ENCODE assay signal across 22 mouse cellular contexts in genomic region chr7:131696889-131697288, GRCm38 (mm10).
A peak's percentile ranks its signal among the peaks of the same experiment; 100 is the strongest.
DNase-seq lines count a peak whose midpoint lies in the region; ATAC-seq lines count a peak whose summit lies in the region.
"Had no signal": no experiment of that assay in that cellular context is flagged by ENCODE, and none has a peak within 500 bp of the region (broad histone marks: within the 10 kb centered on the region; RNA-seq: fewer than 3 reads in every experiment).

No protein-coding gene starts in this region.

- peaks cover 46% of the 10 kb centered on the region for H3K27me3 ChIP-seq in forebrain, embryonic 13.5 days
- peaks cover 6% of the 10 kb centered on the region; the same call in 1 of the 2 replicates for H3K27me3 ChIP-seq in forebrain, embryonic 15.5 days
- H3K27me3 ChIP-seq in neural tube, embryonic 15.5 days (replicated peaks) = no peaks in the 10 kb centered on the region
- H3K27me3 ChIP-seq in embryonic facial prominence, embryonic 11.5 days (ENCODE audit: control insufficient read depth, insufficient read depth, low read length) = no peaks in the 10 kb centered on the region
- H3K27me3 ChIP-seq: limb, embryonic 13.5 days; liver, embryonic 15.5 days had no signal

- no peak overlapping the region for H3K4me2 ChIP-seq in forebrain, embryonic 13.5 days
- no peak overlapping the region for H3K4me2 ChIP-seq in forebrain, embryonic 15.5 days (replicated peaks)
- no peak overlapping the region for H3K4me2 ChIP-seq in neural tube, embryonic 15.5 days
- H3K4me2 ChIP-seq in embryonic facial prominence, embryonic 11.5 days (ENCODE audit: low read depth, low read length) = no peak overlapping the region
- H3K4me2 ChIP-seq: limb, embryonic 13.5 days; liver, embryonic 15.5 days had no signal

- H3K27ac ChIP-seq in forebrain, embryonic 13.5 days = no peak overlapping the region
- H3K27ac ChIP-seq in forebrain, embryonic 15.5 days (replicated peaks) = no peak overlapping the region
- no peak overlapping the region for H3K27ac ChIP-seq in neural tube, embryonic 15.5 days (replicated peaks)
- no peak overlapping the region for H3K27ac ChIP-seq in embryonic facial prominence, embryonic 11.5 days (replicated peaks; ENCODE audit: low read depth, low read length)
- H3K27ac ChIP-seq: heart, embryonic 10.5 days; hindbrain, postnatal 0 days; limb, embryonic 13.5 days; liver, embryonic 15.5 days; stomach, postnatal 0 days had no signal

- DNase-seq in neural tube, embryonic 10.5 days (ENCODE audit: extremely low spot score, low spot score) = peak; percentile 22
- DNase-seq in embryonic facial prominence, embryonic 11.5 days (ENCODE audit: low spot score) = peak; percentile 36
- DNase-seq in testis, postnatal 14 days (ENCODE audit: low spot score) = no peak
- no peak for DNase-seq in B cell, adult 2 months
- DNase-seq: cerebellum, adult 9-11 months; gastrocnemius, postnatal 36 days; heart, postnatal 10 days; kidney, adult 11 months; kidney, postnatal 25 days; layer of hippocampus, adult 9-11 months; lung, postnatal 10 days; right cerebral cortex, postnatal 25 days; thymus, postnatal 4 days had no signal

- WGBS in forebrain, embryonic 13.5 days = 8% methylated on average over 3 of the region's 3 CpGs
- 15% methylated on average over 3 of the region's 3 CpGs for WGBS in forebrain, embryonic 15.5 days
- 18% methylated on average over 3 of the region's 3 CpGs for WGBS in neural tube, embryonic 15.5 days
- WGBS in embryonic facial prominence, embryonic 11.5 days = 23% methylated on average over 3 of the region's 3 CpGs

- no peaks in the 10 kb centered on the region for H3K36me3 ChIP-seq in forebrain, embryonic 13.5 days (ENCODE audit: poor library complexity, severe bottlenecking)
- H3K36me3 ChIP-seq in forebrain, embryonic 15.5 days = no peaks in the 10 kb centered on the region
- H3K36me3 ChIP-seq in neural tube, embryonic 15.5 days = no peaks in the 10 kb centered on the region
- no peaks in the 10 kb centered on the region for H3K36me3 ChIP-seq in embryonic facial prominence, embryonic 11.5 days (replicated peaks; ENCODE audit: control insufficient read depth, insufficient read depth, low read depth, low read length)
- H3K36me3 ChIP-seq: heart, embryonic 10.5 days; limb, embryonic 13.5 days; liver, embryonic 15.5 days had no signal

- no peaks in the 10 kb centered on the region for H3K9me3 ChIP-seq in forebrain, embryonic 13.5 days (replicated peaks)
- H3K9me3 ChIP-seq in forebrain, embryonic 15.5 days = no peaks in the 10 kb centered on the region
- H3K9me3 ChIP-seq in neural tube, embryonic 15.5 days (replicated peaks) = no peaks in the 10 kb centered on the region
- H3K9me3 ChIP-seq in embryonic facial prominence, embryonic 11.5 days (replicated peaks; ENCODE audit: control insufficient read depth, low read length) = no peaks in the 10 kb centered on the region
- H3K9me3 ChIP-seq: heart, embryonic 10.5 days; limb, embryonic 13.5 days; liver, embryonic 15.5 days had no signal

- no peak overlapping the region for H3K9ac ChIP-seq in forebrain, embryonic 13.5 days
- H3K9ac ChIP-seq in forebrain, embryonic 15.5 days (replicated peaks) = no peak overlapping the region
- H3K9ac ChIP-seq in neural tube, embryonic 15.5 days (replicated peaks) = no peak overlapping the region
- H3K9ac ChIP-seq in embryonic facial prominence, embryonic 11.5 days (replicated peaks; ENCODE audit: low read length) = no peak overlapping the region
- H3K9ac ChIP-seq: limb, embryonic 13.5 days; liver, embryonic 15.5 days had no signal

- peak; percentile 27; the same call in 1 of the 2 replicates for ATAC-seq in forebrain, embryonic 13.5 days
- no peak for ATAC-seq in forebrain, embryonic 15.5 days (replicated peaks)
- no peak for ATAC-seq in neural tube, embryonic 15.5 days (ENCODE audit: low FRiP score)
- peak; percentile 75; the same call in 1 of the 2 replicates for ATAC-seq in embryonic facial prominence, embryonic 11.5 days (replicated peaks; ENCODE audit: insufficient number of reproducible peaks, low FRiP score, low TSS enrichment, low read depth)
- ATAC-seq in CD4-positive, CD25-positive, alpha-beta regulatory T cell, adult 4 months = no peak
- ATAC-seq: hindbrain, postnatal 0 days had no signal

- no peak overlapping the region for H3K4me3 ChIP-seq in forebrain, embryonic 13.5 days
- no peak overlapping the region for H3K4me3 ChIP-seq in forebrain, embryonic 15.5 days
- no peak overlapping the region for H3K4me3 ChIP-seq in neural tube, embryonic 15.5 days (replicated peaks)
- H3K4me3 ChIP-seq in embryonic facial prominence, embryonic 11.5 days (ENCODE audit: low read depth, low read length) = no peak overlapping the region
- H3K4me3 ChIP-seq: heart, embryonic 10.5 days; limb, embryonic 13.5 days; liver, embryonic 15.5 days had no signal

- peaks cover 9% of the 10 kb centered on the region for H3K4me1 ChIP-seq in forebrain, embryonic 13.5 days
- H3K4me1 ChIP-seq in forebrain, embryonic 15.5 days = 0 out of 2 replicates have a peak, but pooled peaks cover 3% of the 10 kb centered on the region
- H3K4me1 ChIP-seq in neural tube, embryonic 15.5 days = no peaks in the 10 kb centered on the region
- H3K4me1 ChIP-seq in embryonic facial prominence, embryonic 11.5 days (ENCODE audit: control insufficient read depth, insufficient read depth, low read length) = no peaks in the 10 kb centered on the region
- H3K4me1 ChIP-seq: heart, embryonic 10.5 days; limb, embryonic 13.5 days; liver, embryonic 15.5 days had no signal

Comparison
In these comparisons a context has a peak if more than half of its experiments do, and no peak if none do; other contexts are left out.
1. ATAC-seq: peak in forebrain, embryonic 13.5 days (single experiment) and embryonic facial prominence, embryonic 11.5 days (single experiment); none in forebrain, embryonic 15.5 days (single experiment), neural tube, embryonic 15.5 days (single experiment) and CD4-positive, CD25-positive, alpha-beta regulatory T cell, adult 4 months (single experiment).
2. DNase-seq: peak in neural tube, embryonic 10.5 days (single experiment) and embryonic facial prominence, embryonic 11.5 days (single experiment); none in testis, postnatal 14 days (single experiment) and B cell, adult 2 months (0 of 2).